Mouse (Mus musculus): ENCODE measurements around the gene Fastkd5.

DNA sequence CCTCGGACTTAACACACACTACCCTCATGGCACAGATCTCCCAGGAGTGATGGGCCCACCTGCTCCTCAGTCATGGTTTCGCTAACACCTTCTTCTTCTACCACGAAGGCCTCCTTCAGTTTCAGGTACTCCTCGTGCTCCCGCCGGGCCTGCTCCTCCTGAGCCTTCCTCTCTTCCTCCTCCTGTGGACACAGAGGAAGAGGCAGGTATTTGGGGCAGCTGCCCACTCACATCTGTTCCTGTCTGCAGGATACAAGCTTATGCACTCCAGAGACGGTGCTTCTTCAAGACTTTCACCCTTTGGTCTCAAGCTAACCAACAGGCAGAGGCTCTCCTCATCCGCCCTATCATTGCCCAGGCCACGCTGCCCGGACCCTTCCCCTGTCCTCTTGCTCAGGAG lies 28.7 kb upstream of the Fastkd5 start:
- TF ChIP-seq POLR2A (IDR thresholded peaks at IDR 0.05; ENCODE audit: control insufficient read depth, extremely low read depth, insufficient read depth, low read length, poor library complexity) (no peak), CTCF (IDR thresholded peaks at IDR 0.05; ENCODE audit: borderline replicate concordance, control insufficient read depth, extremely low read depth, insufficient read depth, low read length, poor library complexity) (no peak)

Measured in thymus, adult 2 months (tissue).